Mouse (Mus musculus) intestine, embryonic 15.5 days (tissue): ENCODE results near the gene Gm12845. TPM values are rescaled to one million over a fixed set of nuclear protein-coding genes. Genes with fewer than 3 reads are reported as not detected.
"Not testable (repeated sequence)": the region's sequence is repeated elsewhere in the genome, so short reads cannot be mapped to it uniquely, and the experiment has no call there.

Source experiments
- ATAC-seq: fragments of 200-750 bp; cut with Nextera tagmentation; 2 replicates; pipeline ENCODE4 v1.8.0; 2017; ENCODE audit warnings: moderate TSS enrichment, moderate library complexity
- H3K27ac ChIP-seq: fragments of 300-500 bp; sonication (generic); 2 replicates; pipeline ENCODE4 v1.5.1; 2015; ENCODE audit warnings: mild to moderate bottlenecking, inconsistent platforms
- H3K27me3 ChIP-seq: fragments of 300-500 bp; sonication (generic); replicated peaks from 2 replicates; pipeline ENCODE4 v1.6.1; 2015; ENCODE audit warnings: inconsistent platforms
- H3K36me3 ChIP-seq: fragments of 300-500 bp; sonication (generic); 2 replicates; pipeline ENCODE4 v1.6.1; 2015; ENCODE audit warnings: inconsistent platforms
- H3K4me1 ChIP-seq: fragments of 300-500 bp; sonication (generic); replicated peaks from 2 replicates; pipeline ENCODE4 v1.6.1; 2015; ENCODE audit warnings: inconsistent platforms
- H3K4me2 ChIP-seq: fragments of 300-500 bp; sonication (generic); replicated peaks from 2 replicates; pipeline ENCODE4 v1.6.1; 2015; ENCODE audit warnings: mild to moderate bottlenecking, inconsistent platforms
- H3K4me3 ChIP-seq: fragments of 300-500 bp; sonication (generic); replicated peaks from 2 replicates; pipeline ENCODE4 v1.5.1; 2015; ENCODE audit warnings: inconsistent platforms
- H3K9ac ChIP-seq: fragments of 300-500 bp; sonication (generic); 2 replicates; pipeline ENCODE4 v1.6.1; 2015; ENCODE audit warnings: inconsistent platforms
- H3K9me3 ChIP-seq: fragments of 300-500 bp; sonication (generic); 2 replicates; pipeline ENCODE4 v1.6.1; 2016; ENCODE audit warnings: inconsistent platforms
- WGBS: fragments of 180-500 bp; shearing (Covaris S2); methylation state at CpG from one replicate; pipeline ENCODE4 v1.1.7; 2015; 5-methylcytosine and 5-hydroxymethylcytosine counted together
- polyA plus RNA-seq: library from polyadenylated mRNA; unstranded; fragments of >200 nt; fragmentation: Nextera tagmentation; extraction: Ambion mirVana; gene quantifications from 2 replicates; pipeline ENCODE4 v1.2.1, GENCODE M21; 2015

The Gm12845 gene
- polyA plus RNA-seq, 1 experiment from 2014 or later: not detected

DNA sequence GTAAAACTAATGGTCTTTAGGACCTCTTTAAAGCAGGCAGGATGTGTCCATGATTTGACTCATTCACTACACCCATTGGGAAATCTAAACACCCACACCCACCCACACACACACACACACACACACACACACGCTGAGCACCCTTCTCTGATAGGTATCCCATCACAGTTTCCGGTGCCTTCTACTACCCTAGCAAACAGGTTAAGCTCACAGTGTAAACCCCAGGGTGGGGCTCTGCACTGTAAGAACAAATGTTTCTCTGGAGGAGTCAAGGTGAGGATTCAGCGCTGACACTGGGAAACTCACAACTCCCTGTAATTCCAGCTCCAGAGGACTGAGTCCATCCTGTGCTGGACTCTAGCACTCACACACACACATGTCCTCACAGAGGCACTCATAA is 7.7 kb downstream of the Gm12845 start:
- H3K36me3 ChIP-seq: no peaks in the 10 kb centered on the region
- WGBS: 70% methylated on average over 3 of the region's 3 CpGs
- H3K4me1 ChIP-seq: no peaks in the 10 kb centered on the region
- ATAC-seq: no peak
- H3K4me3 ChIP-seq: no peak overlapping the region
- H3K4me2 ChIP-seq: no peak overlapping the region
- no peaks in the 10 kb centered on the region for H3K27me3 ChIP-seq
- no peak overlapping the region for H3K27ac ChIP-seq
- no peak overlapping the region for H3K9ac ChIP-seq
- no peaks in the 10 kb centered on the region for H3K9me3 ChIP-seq

DNA sequence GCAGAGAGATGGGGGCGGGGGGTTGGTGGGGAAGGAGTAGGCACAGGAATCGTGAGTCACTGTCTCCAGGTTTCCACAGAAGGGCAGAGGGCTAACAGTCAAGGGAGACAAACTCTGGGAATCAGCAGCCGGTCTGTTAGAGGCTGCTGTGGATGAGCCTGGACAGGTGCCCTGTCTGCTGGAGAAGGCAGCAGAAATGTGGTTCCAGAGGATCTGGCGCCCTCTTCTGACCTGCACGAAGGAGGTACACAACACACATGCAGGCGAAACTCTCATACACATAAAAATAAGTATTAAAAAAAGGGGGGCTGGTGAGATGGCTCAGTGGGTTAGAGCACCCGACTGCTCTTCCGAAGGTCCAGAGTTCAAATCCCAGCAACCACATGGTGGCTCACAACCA is 13.3 kb downstream of the Gm12845 start:
- Histone ChIP-seq H3K9ac (no peak overlapping the region), H3K9me3 (no peaks in the 10 kb centered on the region), H3K27ac (no peak overlapping the region), H3K27me3 (no peaks in the 10 kb centered on the region), H3K36me3 (no peaks in the 10 kb centered on the region), H3K4me2 (no peak overlapping the region), H3K4me1 (no peaks in the 10 kb centered on the region), H3K4me3 (no peak overlapping the region)
- no peak for ATAC-seq
- WGBS: 42% methylated on average over 8 of the region's 8 CpGs

DNA sequence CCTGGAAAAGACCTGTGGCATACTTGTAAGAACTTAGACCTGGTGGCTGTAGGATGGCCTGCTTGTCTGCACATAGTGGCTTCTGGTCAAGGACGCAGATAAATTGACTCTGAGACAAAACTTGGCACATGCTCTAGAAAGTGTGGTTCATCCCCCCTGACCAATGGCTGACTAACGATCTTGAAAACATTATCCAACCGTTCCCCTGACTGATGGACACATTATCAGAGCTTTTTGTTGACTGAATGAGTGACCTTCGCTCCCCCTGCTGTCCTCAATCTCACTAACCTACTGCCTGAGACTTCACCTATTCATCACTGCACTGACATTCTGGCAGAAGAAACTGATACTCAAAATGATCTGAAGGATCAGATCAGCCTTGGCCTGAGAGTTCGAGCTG is 28.3 kb downstream of the Gm12845 start:
- not testable (repeated sequence) for H3K27me3 ChIP-seq, H3K27ac ChIP-seq, H3K4me1 ChIP-seq, H3K9ac ChIP-seq, H3K36me3 ChIP-seq, H3K4me2 ChIP-seq, H3K4me3 ChIP-seq, H3K9me3 ChIP-seq, ATAC-seq
- 50% methylated on average over 5 of the region's 5 CpGs for whole genome bisulfite sequencing

DNA sequence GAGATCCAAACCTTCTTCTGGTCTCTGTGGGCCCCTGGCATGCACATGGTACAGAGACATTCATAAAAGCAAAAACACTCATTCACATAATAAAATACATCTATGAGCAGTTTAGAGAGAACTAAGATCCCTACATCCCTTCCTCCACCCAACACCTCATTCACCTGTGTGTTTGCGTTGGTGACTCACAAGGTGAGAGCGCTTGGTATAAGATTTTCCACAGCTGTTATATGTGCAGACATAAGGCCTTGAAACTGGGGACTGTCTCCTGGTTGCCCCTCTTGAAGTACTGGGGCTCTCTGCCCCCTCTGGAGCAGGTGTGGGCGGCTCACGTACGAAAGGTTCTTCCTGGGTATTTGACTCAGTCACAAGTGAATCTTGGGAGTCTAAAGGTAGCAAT is 35.9 kb downstream of the Gm12845 start:
- H3K4me3 ChIP-seq: no peak overlapping the region
- H3K4me2 ChIP-seq: no peak overlapping the region
- no peak overlapping the region for H3K27ac ChIP-seq
- 90% methylated on average over 5 of the region's 5 CpGs for WGBS
- no peaks in the 10 kb centered on the region for H3K9me3 ChIP-seq
- H3K9ac ChIP-seq: no peak overlapping the region
- H3K4me1 ChIP-seq: no peaks in the 10 kb centered on the region
- no peaks in the 10 kb centered on the region for H3K36me3 ChIP-seq
- H3K27me3 ChIP-seq: no peaks in the 10 kb centered on the region
- ATAC-seq: no peak

DNA sequence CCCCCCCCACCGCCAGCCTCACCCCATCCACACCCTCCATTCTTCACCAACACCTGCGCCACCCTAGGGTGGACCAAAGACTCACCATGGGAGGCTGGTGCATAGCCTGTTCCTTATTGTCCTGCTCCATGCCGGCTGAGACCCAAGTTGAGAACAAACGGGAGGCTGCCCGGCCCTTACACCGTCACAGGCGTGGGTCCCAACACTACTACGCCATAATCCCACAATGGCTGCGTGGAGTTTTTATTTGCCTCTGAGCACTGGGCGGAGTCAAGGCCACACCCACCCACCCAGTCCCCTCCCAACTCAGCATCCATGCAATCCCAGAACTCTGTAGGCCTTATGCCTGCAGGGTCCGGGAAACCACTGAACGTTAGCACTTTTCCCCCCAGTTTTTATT is 41.2 kb downstream of the Gm12845 start, which contains the start of gene Klf17:
TSS of gene Klf17 (minus strand) at position 233 of the 400 bp plus-strand sequence.
- Histone ChIP-seq H3K9ac (no peak within 1 kb of the TSS), H3K4me3 (no peak within 1 kb of the TSS), H3K27me3 (no peaks in the 10 kb centered on the region), H3K27ac (no peak within 1 kb of the TSS), H3K36me3 (no peaks in the 10 kb centered on the region), H3K4me1 (no peaks in the 10 kb centered on the region), H3K4me2 (no peak within 1 kb of the TSS), H3K9me3 (no peaks in the 10 kb centered on the region)
- no peak for ATAC-seq
- 78% methylated on average over 11 of the region's 12 CpGs for WGBS

DNA sequence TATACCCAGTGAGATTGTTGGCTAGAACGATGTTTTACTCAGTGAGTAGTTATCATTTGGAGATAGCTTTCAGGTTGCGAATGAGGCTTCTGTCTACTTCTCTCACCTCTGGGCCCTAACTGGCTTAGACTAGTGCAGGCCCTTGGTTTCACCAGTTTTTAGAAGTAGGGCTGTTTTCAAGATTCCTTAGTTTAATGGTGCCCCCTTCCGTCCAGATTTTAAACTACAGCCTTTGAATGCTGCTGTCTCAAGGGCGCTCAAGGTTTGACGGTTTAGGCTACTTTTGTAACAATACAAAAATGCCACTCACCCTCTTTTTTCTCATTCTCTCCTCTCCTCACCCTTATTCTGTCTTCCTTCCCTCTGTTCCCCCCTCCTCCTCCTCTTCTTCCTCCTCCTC is 46.7 kb downstream of the Gm12845 start:
- ATAC-seq: 0 out of 2 replicates have a peak, but pooled peaks have one; percentile 41
- H3K9ac ChIP-seq: no peak overlapping the region
- H3K4me1 ChIP-seq: no peaks in the 10 kb centered on the region
- WGBS: 24% methylated on average over 5 of the region's 5 CpGs
- no peak overlapping the region for H3K4me2 ChIP-seq
- H3K36me3 ChIP-seq: no peaks in the 10 kb centered on the region
- H3K27ac ChIP-seq: no peak overlapping the region
- H3K27me3 ChIP-seq: no peaks in the 10 kb centered on the region
- no peak overlapping the region for H3K4me3 ChIP-seq
- no peaks in the 10 kb centered on the region for H3K9me3 ChIP-seq

DNA sequence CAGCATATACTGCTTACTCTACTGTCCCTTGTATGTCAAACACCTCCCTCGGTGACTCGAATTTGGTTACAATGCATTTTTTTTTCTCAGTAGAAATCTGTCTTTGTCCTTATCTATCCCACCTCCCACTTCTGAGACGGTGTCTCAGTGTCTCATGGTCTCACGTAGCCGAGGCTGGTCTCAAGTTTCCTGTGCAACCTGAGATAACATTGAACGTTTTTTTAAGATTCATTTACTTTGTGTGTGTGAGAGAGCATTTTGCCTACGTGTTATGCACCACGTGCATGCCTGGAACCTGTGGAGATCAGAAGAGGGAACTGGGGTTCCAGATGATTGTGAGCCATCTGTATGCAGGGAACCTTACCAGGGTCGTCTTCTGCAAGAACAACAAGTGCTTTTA is 48.7 kb downstream of the Gm12845 start:
- H3K27me3 ChIP-seq: no peaks in the 10 kb centered on the region
- no peak overlapping the region for H3K9ac ChIP-seq
- WGBS: 62% methylated on average over 9 of the region's 9 CpGs
- H3K36me3 ChIP-seq: no peaks in the 10 kb centered on the region
- ATAC-seq: no peak
- no peak overlapping the region for H3K27ac ChIP-seq
- H3K9me3 ChIP-seq: no peaks in the 10 kb centered on the region
- no peak overlapping the region for H3K4me3 ChIP-seq
- no peak overlapping the region for H3K4me2 ChIP-seq
- no peaks in the 10 kb centered on the region for H3K4me1 ChIP-seq

Other genes with a start within 250 kb of the Gm12845 start
- gene Rnf220, start 227.4 kb upstream of the Gm12845 start, polyA plus RNA-seq: 60.0 and 63.9 TPM in 2 replicates
- 95.5 and 102 TPM in 2 replicates for gene Eri3, start 174.0 kb upstream of the Gm12845 start, polyA plus RNA-seq
- gene Dmap1, start 42.1 kb upstream of the Gm12845 start, polyA plus RNA-seq: 44.8 and 46.5 TPM in 2 replicates
- gene Klf17, start 41.2 kb downstream of the Gm12845 start, polyA plus RNA-seq: not detected in 2 replicates
- 9.0 and 11.3 TPM in 2 replicates for gene Slc6a9, start 110.1 kb downstream of the Gm12845 start, polyA plus RNA-seq
- 0.48 and 1.0 TPM in 2 replicates for gene Ccdc24, start 148.1 kb downstream of the Gm12845 start, polyA plus RNA-seq
- gene B4galt2, start 159.1 kb downstream of the Gm12845 start, polyA plus RNA-seq: 14.0 and 15.6 TPM in 2 replicates
- gene Atp6v0b, start 162.9 kb downstream of the Gm12845 start, polyA plus RNA-seq: 239 and 288 TPM in 2 replicates
- gene Dph2, start 167.6 kb downstream of the Gm12845 start, polyA plus RNA-seq: 17.1 and 18.3 TPM in 2 replicates
- 34.9 and 39.3 TPM in 2 replicates for gene Ipo13, start 190.6 kb downstream of the Gm12845 start, polyA plus RNA-seq
- gene Artn, start 205.4 kb downstream of the Gm12845 start, polyA plus RNA-seq: 6.3 TPM in 2 replicates